Mouse (Mus musculus) lung, postnatal 14 days (tissue): ENCODE measurements around the gene Meltf.
"Not testable (repeated sequence)": the region's sequence is repeated elsewhere in the genome, so short reads cannot be mapped to it uniquely, and the experiment has no call there.

Experiments used
- DNase-seq: peaks from one replicate; pipeline ENCODE4 v3.0.0; 2021

Meltf gene

GRCm38 (mm10) chr16:31935091-31935979, 56.7 kb downstream of the Meltf start:
- DNase-seq: no peak

DNA sequence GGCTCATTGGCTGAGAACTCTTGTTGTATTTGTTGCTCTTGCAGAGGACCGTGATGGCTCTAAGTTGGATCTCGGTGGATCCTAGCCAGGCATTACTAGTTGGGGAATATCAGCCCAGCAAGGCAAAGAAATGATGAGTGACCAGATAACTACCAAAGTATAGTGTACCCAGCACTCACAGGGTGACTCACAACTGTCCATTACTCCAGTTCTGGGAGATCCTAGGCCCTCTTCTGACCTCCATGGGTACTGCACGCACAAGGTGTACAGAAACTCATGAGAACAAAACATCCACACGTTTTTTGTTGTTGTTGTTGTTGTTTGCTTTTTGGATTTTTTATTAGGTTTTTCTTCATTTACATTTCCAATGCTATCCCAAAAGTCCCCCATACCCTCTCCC, 58.0 kb downstream of the Meltf start:
- DNase-seq: no peak

DNA sequence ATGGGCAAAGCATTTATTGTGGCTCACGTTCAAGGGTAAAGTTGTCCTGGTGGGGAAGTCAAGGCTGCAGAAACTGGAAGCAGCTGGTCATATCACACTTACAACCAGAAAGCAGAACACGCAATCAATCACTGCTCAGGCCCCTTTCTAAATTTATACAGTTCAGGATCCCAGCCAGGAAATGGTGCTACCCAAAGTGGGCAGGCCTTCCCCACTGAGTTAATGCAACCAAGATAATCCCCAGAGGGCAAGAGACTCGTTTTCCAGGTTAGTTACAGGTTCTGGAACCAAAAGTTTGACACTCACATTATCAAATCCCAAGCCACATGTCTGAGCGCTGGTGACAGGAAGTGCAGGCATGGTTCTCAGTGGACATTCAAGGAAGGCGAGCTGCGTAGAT, 60.2 kb downstream of the Meltf start:
- DNase-seq: no peak

DNA sequence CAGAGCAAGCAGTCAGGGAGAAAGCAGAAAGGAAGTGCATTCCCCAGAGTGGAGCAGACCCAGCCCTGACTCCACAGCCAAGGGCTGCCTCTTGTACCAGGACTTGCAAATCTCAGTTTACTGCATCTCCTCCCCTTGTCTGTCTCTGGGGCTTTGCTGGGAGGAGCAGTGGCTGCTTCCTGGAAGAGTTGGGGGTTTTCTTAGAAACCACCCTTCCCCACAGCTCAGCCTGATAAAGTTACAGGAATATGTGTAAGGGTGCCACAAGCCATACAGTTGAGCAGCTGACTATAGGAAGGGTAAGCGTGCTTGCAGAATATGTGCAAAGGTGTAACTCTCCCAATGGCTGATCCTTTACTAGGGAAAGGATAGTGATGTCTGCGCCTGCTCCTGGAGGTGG, 62.0 kb downstream of the Meltf start:
- no peak for DNase-seq

DNA sequence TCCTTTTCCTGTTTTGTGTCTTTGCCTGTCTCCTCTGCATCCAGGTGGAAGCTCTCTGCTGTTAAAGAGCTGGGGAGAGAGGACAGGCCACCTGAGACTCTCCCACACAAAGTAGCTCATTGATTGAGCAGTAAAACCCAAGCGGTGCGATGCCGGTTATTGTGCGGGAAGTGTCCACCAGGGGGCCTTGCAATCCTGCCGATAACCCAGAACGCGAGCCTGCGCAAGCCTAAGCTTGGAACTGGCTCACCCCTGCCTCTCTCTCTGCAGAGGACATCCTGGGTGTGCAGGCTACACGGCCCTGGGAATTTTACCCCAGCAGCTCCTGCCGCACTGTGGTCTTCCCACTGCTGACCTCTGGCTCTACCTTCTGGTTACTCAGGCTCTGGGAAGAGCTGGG, 65.4 kb downstream of the Meltf start:
- peak; percentile 81 for DNase-seq

DNA sequence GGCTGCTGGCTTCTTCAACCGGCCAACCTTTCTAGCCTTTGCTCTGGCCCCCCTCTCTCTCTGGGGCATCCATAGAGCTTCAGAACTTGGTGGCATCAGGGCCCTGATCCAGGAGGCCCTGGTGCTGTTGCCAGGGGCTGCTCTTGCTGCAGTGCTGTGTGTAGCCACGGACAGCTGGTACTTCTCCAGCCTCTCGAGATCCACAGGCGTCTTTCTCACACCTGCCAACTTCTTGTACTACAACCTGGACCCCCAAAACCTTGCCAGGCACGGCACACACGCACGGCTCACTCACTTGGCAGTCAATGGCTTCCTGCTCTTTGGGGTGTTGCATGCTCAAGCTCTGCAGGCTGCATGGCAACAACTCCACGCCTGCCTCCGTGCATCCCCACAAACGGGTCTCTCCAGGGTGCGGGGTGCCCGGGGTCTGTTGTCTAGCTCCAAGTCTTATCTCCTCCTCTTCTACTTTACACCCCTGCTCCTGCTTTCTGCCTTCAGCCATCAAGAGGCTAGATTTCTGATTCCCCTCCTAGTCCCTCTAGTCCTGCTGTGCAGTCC, 66.2 kb downstream of the Meltf start:
- no peak for DNase-seq

GRCm38 (mm10) chr16:31945372-31945771, 66.8 kb downstream of the Meltf start:
- no peak for DNase-seq

GRCm38 (mm10) chr16:31945986-31946385, 67.4 kb downstream of the Meltf start:
- DNase-seq: not testable (repeated sequence)

DNA sequence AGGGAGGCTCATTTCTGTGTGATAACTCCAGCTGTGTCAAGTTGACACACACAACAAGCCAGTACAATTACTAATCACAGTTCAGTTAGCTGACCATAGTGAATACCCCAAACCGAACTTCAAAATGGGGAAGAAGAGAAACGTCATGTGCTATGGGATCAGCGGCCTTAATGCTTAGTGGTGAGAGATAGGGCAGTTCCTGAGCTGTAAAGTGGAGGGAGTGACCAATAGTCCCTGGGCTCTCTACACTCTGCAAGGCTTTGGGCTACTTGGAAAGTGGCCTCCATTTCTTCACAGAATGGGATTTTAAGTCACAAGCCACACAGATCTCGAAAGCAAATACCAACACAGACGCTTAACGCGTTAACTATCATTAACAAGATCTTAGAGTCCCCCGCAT, 68.7 kb downstream of the Meltf start:
- DNase-seq: no peak

GRCm38 (mm10) chr16:31947901-31948316, 69.3 kb downstream of the Meltf start:
- no peak for DNase-seq

- DNase-seq: peak; percentile 97
Measured at GRCm38 (mm10) chr16:31948345-31948774, 69.8 kb downstream of the Meltf start, which contains the start of the genes 0610012G03Rik and Ncbp2. 0610012G03Rik (minus strand) TSS chr16:31948494. Ncbp2 (plus strand) TSS chr16:31948513.
